Mouse (Mus musculus) heart, postnatal 0 days (tissue): ENCODE measurements around the gene Casr.

Experiments used
- CTCF ChIP-seq: IDR thresholded peaks from 2 replicates; pipeline ENCODE4 v1.5.1; 2016; ENCODE audit warnings: antibody characterized with exemption, control low read depth, low read depth
- EP300 ChIP-seq: IDR thresholded peaks from 2 replicates; pipeline ENCODE4 v1.6.1; 2016; ENCODE audit warnings: antibody characterized with exemption, low read depth

- TF ChIP-seq CTCF, result no peak
- no peak for TF ChIP-seq EP300
Measured at GRCm38 (mm10) chr16:36545333-36545732, 16.6 kb downstream of the Casr start.
